Mouse (Mus musculus) lung, embryonic 14.5 days (tissue): ENCODE results near the gene Olfr551. TPM values are rescaled to one million over a fixed set of nuclear protein-coding genes. Genes with fewer than 3 reads are reported as not detected.

Experiments used
- ATAC-seq: fragments of 200-750 bp; cut with Nextera tagmentation; 2 replicates; pipeline ENCODE4 v1.8.0; 2017; ENCODE audit warnings: mild to moderate bottlenecking, moderate TSS enrichment, moderate library complexity; ENCODE audit not compliant: insufficient read depth
- DNase-seq: peaks from one replicate; pipeline ENCODE4 v3.0.0-alpha.2; 2015
- H3K27ac ChIP-seq: fragments of 300-500 bp; sonication (generic); 2 replicates; pipeline ENCODE4 v1.5.1; 2014; ENCODE audit warnings: low read depth, mild to moderate bottlenecking, moderate library complexity
- H3K27me3 ChIP-seq: fragments of 300-500 bp; sonication (generic); 2 replicates; pipeline ENCODE4 v1.6.1; 2014; ENCODE audit warnings: low read length, control low read depth; ENCODE audit not compliant: insufficient read depth
- H3K36me3 ChIP-seq: fragments of 300-500 bp; sonication (generic); 2 replicates; pipeline ENCODE4 v1.6.1; 2014; ENCODE audit warnings: control low read depth; ENCODE audit not compliant: insufficient read depth
- H3K4me1 ChIP-seq: fragments of 300-500 bp; sonication (generic); 2 replicates; pipeline ENCODE4 v1.6.1; 2014; ENCODE audit warnings: antibody characterized with exemption, control low read depth; ENCODE audit not compliant: insufficient read depth
- H3K4me2 ChIP-seq: fragments of 300-500 bp; sonication (generic); 2 replicates; pipeline ENCODE4 v1.6.1; 2014; ENCODE audit warnings: mild to moderate bottlenecking
- H3K4me3 ChIP-seq: fragments of 300-500 bp; sonication (generic); 2 replicates; pipeline ENCODE4 v1.5.1; 2014; ENCODE audit warnings: low read depth, low read length
- H3K9ac ChIP-seq: fragments of 300-500 bp; sonication (generic); 2 replicates; pipeline ENCODE4 v1.6.1; 2014
- H3K9me3 ChIP-seq: fragments of 300-500 bp; sonication (generic); 2 replicates; pipeline ENCODE4 v1.6.1; 2016; ENCODE audit warnings: low read depth, low read length, control low read depth
- CTCF ChIP-seq: IDR thresholded peaks from 2 replicates; pipeline ENCODE4 v1.5.1; 2016; ENCODE audit warnings: antibody characterized with exemption, low read depth
- WGBS: fragments of 180-500 bp; shearing (Covaris S2); extraction: QIAGEN DNeasy Blood & Tissue Kit; methylation state at CpG from one replicate; pipeline ENCODE4 v1.1.7; 2014; 5-methylcytosine and 5-hydroxymethylcytosine counted together
- polyA plus RNA-seq: library from polyadenylated mRNA; unstranded; fragments of >200 nt; fragmentation: Nextera tagmentation; extraction: Ambion mirVana; gene quantifications from 2 replicates; pipeline ENCODE4 v1.2.1, GENCODE M21; 2014

Gene Olfr551
- polyA plus RNA-seq, 1 experiment from 2014 or later: not detected

DNA sequence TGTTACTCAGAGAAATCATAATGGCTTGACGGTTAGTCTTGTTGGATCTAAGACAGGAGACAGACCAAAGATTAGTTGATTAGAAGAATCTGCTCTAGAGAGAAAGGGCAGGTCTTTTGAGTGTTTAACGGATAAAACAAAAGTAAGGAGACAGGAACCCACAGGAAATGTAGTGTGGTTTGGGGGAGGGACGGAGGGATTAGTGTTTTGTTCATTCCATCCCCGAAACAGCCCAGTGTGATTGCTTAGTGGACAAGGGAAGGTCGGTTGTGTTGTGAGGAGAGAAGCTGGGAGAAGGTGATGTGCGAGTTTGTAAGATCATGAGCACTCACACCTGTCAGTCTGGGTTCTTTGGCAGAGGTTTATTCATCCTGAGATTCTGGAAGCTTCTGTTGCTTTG, 15.7 kb downstream of the Olfr551 start:
- ATAC-seq (no peak), DNase-seq (no peak)
- Histone ChIP-seq H3K9me3 (no peaks in the 10 kb centered on the region), H3K27me3 (no peaks in the 10 kb centered on the region), H3K4me3 (no peak overlapping the region), H3K27ac (no peak overlapping the region), H3K4me2 (no peak overlapping the region), H3K36me3 (no peaks in the 10 kb centered on the region), H3K9ac (no peak overlapping the region), H3K4me1 (no peaks in the 10 kb centered on the region)
- no peak for TF ChIP-seq CTCF
- 58% methylated on average over 6 of the region's 6 CpGs for WGBS

DNA sequence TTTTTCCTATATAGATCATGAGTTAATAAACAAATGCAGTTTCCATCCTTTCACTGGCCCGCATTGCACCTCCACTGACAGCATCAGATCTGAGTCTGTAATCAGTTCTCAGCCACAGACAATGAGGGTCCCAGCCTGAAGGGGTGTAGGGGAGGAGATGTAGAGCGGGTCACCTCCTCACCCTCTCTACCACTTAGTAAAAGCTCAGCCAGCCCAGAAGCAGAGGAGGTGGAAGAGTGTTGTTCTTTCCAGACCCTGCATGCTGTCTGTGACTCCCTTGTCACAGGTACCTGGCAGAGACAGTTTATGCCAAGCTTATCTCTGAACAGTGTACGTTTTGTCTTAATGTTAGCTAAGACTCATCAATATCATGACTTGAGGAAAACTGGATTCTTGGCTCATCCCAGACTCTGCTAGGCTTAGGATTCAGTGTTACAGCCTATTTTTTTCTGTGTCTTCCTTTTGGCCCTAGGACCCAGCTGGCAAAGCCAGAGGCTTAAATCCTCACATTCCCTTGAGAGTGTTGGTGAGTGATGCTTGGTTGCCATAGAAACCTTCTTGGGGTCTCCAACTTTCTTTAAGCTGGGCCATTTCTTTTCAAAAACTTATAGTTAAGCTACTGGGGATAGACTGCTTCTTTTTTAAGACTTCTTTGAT, 18.4 kb downstream of the Olfr551 start:
- ATAC-seq (no peak), DNase-seq (peak; percentile 7)
- Histone ChIP-seq H3K4me1 (no peaks in the 10 kb centered on the region), H3K9me3 (no peaks in the 10 kb centered on the region), H3K4me2 (no peak overlapping the region), H3K27me3 (no peaks in the 10 kb centered on the region), H3K9ac (no peak overlapping the region), H3K27ac (no peak overlapping the region), H3K36me3 (no peaks in the 10 kb centered on the region), H3K4me3 (no peak overlapping the region)
- WGBS: 45% methylated on average over 3 of the region's 3 CpGs
- no peak for TF ChIP-seq CTCF

DNA sequence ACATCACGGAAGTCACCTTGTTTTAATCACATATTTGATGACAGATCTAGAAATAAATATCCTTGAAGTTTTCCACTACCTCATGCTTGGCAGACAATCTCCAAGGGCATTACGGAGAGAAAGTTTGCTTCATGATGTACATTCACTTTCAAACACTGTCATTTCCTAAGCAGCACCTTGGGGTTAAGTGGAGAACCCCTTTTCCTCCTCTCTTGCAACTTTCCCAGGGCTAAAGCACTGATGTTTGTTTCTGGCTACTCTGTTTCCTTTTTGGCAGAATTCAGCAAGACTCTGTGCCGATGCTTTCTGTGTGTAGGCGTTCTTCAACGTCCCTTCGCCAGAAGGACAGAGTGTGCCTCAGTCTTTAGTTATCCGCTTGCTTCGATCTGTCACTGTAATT, 20.5 kb downstream of the Olfr551 start, which contains the start of gene Olfr550:
TSS of gene Olfr550 (plus strand) at position 301 of the 400 bp plus-strand sequence.
- no peak within 1 kb of the TSS for H3K27ac ChIP-seq
- DNase-seq: no peak
- H3K4me3 ChIP-seq: no peak within 1 kb of the TSS
- H3K9ac ChIP-seq: no peak within 1 kb of the TSS
- H3K4me2 ChIP-seq: no peak within 1 kb of the TSS
- no peaks in the 10 kb centered on the region for H3K27me3 ChIP-seq
- H3K9me3 ChIP-seq: no peaks in the 10 kb centered on the region
- 78% methylated on average over 8 of the region's 8 CpGs for WGBS
- ATAC-seq: no peak
- no peaks in the 10 kb centered on the region for H3K36me3 ChIP-seq
- no peak for TF ChIP-seq CTCF
- H3K4me1 ChIP-seq: no peaks in the 10 kb centered on the region

DNA sequence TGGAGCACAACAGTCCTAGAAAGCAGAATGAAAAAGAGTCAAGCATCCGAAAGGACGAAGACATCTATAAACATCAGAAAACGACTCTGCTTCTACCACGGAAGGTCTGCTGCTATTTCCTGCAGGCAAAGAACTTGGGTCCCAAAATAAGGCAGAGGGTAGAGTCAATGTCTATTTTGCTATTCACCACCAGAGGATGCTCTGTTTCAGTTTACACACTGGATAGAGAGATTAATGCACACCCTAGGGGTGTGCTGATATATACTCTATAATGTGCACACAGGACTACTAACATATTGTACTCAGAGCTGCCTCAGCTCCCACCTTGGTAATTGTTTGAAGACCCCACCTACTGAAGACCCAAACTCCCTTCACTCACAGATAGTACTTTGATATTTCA, 25.5 kb downstream of the Olfr551 start:
- WGBS: 63% methylated on average over 4 of the region's 4 CpGs
- Histone ChIP-seq H3K27ac (no peak overlapping the region), H3K4me2 (no peak overlapping the region), H3K4me1 (no peaks in the 10 kb centered on the region), H3K9ac (no peak overlapping the region), H3K27me3 (no peaks in the 10 kb centered on the region), H3K9me3 (no peaks in the 10 kb centered on the region), H3K36me3 (no peaks in the 10 kb centered on the region), H3K4me3 (no peak overlapping the region)
- ATAC-seq (no peak), DNase-seq (no peak)
- TF ChIP-seq CTCF: no peak

DNA sequence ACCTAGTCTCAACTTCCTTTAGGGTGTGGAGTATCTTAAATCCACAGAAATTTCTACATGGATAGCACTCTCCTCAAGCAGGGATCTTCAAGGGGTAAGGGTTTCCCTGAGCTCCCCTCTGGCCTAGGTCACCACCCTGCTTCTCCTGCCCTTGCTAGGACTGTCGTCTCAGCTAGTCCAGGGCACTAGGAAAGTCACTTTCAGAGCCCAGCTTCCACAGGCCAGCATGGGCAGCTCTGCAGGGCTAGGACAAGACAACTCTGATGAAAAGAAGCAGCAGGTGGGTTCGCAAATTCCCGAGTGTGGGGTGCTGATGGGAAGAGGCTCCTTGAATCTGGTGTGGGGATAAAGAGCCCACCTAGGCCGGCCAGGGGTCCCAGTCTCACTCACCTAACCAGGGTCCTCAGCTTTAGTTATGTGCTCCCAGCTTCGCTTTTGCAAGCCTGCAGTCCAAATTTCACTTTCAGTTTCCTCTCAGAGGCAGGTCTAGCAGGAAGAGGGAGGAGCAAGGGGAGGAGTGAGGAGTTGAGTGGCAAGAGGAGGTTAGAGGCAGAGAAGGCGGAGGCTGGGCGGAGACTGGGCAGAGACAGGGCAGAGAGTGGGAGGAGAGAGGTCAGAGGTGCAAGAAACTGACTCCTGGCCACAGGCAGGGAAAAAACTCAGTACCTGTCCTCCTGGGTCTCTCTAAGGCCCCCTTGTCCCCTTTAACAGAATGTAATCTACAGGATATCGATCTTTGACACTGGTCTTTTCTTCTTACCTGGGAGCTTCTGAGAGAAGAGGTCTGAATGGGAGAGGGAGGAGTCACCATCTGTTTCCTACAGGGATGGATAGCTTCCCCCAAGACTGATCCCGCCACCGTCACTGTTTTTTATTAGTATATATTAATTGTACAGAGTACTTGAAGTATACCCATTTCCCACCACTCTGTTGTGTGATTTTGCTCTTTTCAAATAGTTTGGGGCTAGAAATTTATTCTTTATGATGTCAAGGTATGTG, 26.4 kb downstream of the Olfr551 start, which contains the start of gene Trim21:
TSS of gene Trim21 (minus strand) at position 488 of the 999 bp plus-strand sequence.
- Histone ChIP-seq H3K9ac (peak within 1 kb of the TSS; percentile 49), H3K4me2 (peak within 1 kb of the TSS; percentile 69), H3K36me3 (no peaks in the 10 kb centered on the region), H3K27ac (no peak within 1 kb of the TSS), H3K27me3 (no peaks in the 10 kb centered on the region), H3K9me3 (no peaks in the 10 kb centered on the region), H3K4me1 (no peaks in the 10 kb centered on the region), H3K4me3 (peak within 1 kb of the TSS; percentile 48)
- TF ChIP-seq CTCF: no peak
- WGBS: 19% methylated on average over 10 of the region's 10 CpGs
- DNase-seq: peak; percentile 83
- peak; percentile 99 for ATAC-seq

DNA sequence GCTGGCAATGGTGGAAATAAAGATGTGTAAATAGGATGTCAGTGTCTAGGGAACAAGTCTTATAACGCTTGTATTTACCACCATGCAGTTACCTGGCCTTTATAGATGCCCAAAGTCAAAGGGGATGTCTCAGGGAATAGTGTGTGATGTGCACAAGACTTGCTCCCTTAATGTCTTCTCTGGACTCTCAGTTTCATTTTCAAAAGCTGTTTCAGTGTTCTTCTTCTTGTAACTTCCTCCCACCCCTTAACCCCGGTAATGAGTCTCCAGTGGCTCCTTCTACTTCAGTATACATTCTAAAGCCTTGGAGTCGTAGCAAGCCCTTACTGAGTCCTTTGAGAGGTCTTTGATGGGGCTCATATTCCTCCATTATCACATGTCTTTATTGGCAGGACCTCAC, 38.4 kb downstream of the Olfr551 start:
- no peaks in the 10 kb centered on the region for H3K36me3 ChIP-seq
- TF ChIP-seq CTCF: no peak
- DNase-seq (no peak), ATAC-seq (no peak)
- no peak overlapping the region for H3K27ac ChIP-seq
- no peaks in the 10 kb centered on the region for H3K9me3 ChIP-seq
- no peak overlapping the region for H3K4me2 ChIP-seq
- H3K27me3 ChIP-seq: no peaks in the 10 kb centered on the region
- no peak overlapping the region for H3K4me3 ChIP-seq
- H3K9ac ChIP-seq: no peak overlapping the region
- WGBS: 65% methylated on average over 3 of the region's 3 CpGs
- H3K4me1 ChIP-seq: no peaks in the 10 kb centered on the region

DNA sequence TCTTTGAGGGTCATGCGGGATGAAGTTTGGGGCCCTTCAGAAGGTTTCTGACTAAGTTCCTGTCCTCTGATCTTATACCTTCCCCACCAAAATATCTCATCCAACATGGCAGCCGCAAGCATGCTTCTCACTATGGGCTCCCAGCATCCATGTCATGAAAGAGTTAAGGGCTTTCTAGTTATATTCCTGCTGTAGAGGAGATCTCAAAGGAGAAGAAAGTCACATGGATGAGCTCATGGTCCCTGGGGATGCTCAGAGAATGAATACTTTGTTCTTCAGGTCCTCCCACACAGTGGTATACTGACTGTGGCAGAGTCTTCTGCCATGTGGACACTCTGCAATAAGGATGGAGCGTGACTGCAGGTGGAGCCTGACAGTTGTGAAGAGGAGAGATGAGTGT, 42.1 kb downstream of the Olfr551 start, which contains the start of gene Olfr549:
TSS of gene Olfr549 (plus strand) at position 301 of the 400 bp plus-strand sequence.
- ATAC-seq: no peak
- no peak within 1 kb of the TSS for H3K4me3 ChIP-seq
- TF ChIP-seq CTCF: no peak
- no peaks in the 10 kb centered on the region for H3K4me1 ChIP-seq
- no peaks in the 10 kb centered on the region for H3K36me3 ChIP-seq
- H3K27ac ChIP-seq: no peak within 1 kb of the TSS
- no peaks in the 10 kb centered on the region for H3K27me3 ChIP-seq
- DNase-seq: no peak
- H3K9ac ChIP-seq: no peak within 1 kb of the TSS
- 82% methylated on average over 3 of the region's 3 CpGs for WGBS
- no peaks in the 10 kb centered on the region for H3K9me3 ChIP-seq
- no peak within 1 kb of the TSS for H3K4me2 ChIP-seq
